Mouse (Mus musculus): ENCODE results near the gene Lcn4. TPM values are rescaled to one million over a fixed set of nuclear protein-coding genes. Genes with fewer than 3 reads are reported as not detected.

Lcn4 gene
- polyA plus RNA-seq, 1 experiment, result not detected

DNA sequence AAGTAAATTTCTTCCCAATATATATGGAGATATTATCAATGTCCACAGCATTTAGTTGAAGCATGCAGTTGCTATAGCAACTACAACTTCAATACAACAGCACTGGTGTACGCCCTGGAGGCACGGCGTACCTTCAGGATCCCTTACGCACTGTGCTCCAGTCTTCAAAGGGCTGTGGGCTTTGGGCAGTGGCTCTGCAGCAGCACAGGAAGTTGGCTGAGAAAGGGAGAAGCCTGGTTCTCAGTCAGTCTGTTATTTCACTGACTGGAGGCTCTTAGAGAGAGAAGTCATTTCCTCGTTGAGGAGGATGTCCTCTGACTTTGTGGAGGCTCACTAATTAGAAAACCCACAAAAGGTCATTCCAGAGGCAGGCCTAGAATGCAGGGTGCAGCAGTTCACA is 48.1 kb downstream of the Lcn4 start:
- no peak overlapping the region for H3K4me3 ChIP-seq (ENCODE audit: insufficient read depth, low read length)
- TF ChIP-seq POLR2A (IDR thresholded peaks at IDR 0.05; ENCODE audit: borderline replicate concordance, low read depth, low read length), result no peak
- TF ChIP-seq CTCF (IDR thresholded peaks at IDR 0.05; ENCODE audit: low read depth, low read length), result no peak
- H3K4me1 ChIP-seq (ENCODE audit: control insufficient read depth, insufficient read depth, low read length), result peaks cover 2% of the 10 kb centered on the region; the same call in 1 of the 2 replicates
- no peak overlapping the region for H3K27ac ChIP-seq (ENCODE audit: insufficient read depth, low read depth, low read length)

- TF ChIP-seq CTCF (IDR thresholded peaks at IDR 0.05; ENCODE audit: low read depth, low read length) (no peak), POLR2A (IDR thresholded peaks at IDR 0.05; ENCODE audit: borderline replicate concordance, low read depth, low read length) (no peak)
- Histone ChIP-seq H3K4me3 (ENCODE audit: insufficient read depth, low read length) (no peak overlapping the region), H3K4me1 (ENCODE audit: control insufficient read depth, insufficient read depth, low read length) (no peaks in the 10 kb centered on the region), H3K27ac (ENCODE audit: insufficient read depth, low read depth, low read length) (no peak overlapping the region)
Observed at GRCm38 (mm10) chr2:26621246-26621645, 49.8 kb downstream of the Lcn4 start.

DNA sequence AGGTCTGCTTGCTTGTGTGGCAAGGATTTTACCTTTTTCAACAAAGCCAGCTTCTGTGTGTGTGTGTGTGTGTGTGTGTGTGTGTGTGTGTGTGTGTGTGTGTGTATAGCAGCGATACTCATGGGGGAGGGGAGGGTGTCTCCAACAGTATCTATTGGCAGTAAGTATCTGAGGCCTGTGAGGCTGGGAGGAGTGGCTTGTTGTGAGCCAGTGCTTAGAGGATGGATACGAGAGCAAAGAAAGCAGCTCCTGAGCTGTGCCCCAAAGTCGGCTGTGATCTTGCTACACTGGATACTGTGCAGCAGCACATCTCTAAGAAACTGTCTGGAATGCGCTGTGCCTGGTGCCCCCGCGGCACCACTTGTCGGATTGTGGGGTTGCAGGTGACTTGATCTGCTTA is 53.2 kb downstream of the Lcn4 start:
- TF ChIP-seq CTCF (IDR thresholded peaks at IDR 0.05; ENCODE audit: low read depth, low read length), result no peak
- TF ChIP-seq POLR2A (IDR thresholded peaks at IDR 0.05; ENCODE audit: borderline replicate concordance, low read depth, low read length), result no peak
- no peak overlapping the region for H3K27ac ChIP-seq (ENCODE audit: insufficient read depth, low read depth, low read length)
- no peaks in the 10 kb centered on the region for H3K4me1 ChIP-seq (ENCODE audit: control insufficient read depth, insufficient read depth, low read length)
- H3K4me3 ChIP-seq (ENCODE audit: insufficient read depth, low read length), result no peak overlapping the region

Other genes with a start within 250 kb of the Lcn4 start
- 26.4 and 41.7 TPM in 2 replicates for gene Sec16a, start 226.1 kb downstream of the Lcn4 start, polyA plus RNA-seq (2012; ENCODE audit: insufficient read depth, insufficient read length, missing spikeins)
- 27.6 and 36.4 TPM in 2 replicates for gene Notch1, start 154.6 kb downstream of the Lcn4 start, polyA plus RNA-seq (2012; ENCODE audit: insufficient read depth, insufficient read length, missing spikeins)
- gene Egfl7, start 91.3 kb downstream of the Lcn4 start, polyA plus RNA-seq (2012; ENCODE audit: insufficient read depth, insufficient read length, missing spikeins), result 1.5 TPM in 1 of 2 replicates, not detected in the other
- not detected in 2 replicates for gene Gm20532, start 84.6 kb downstream of the Lcn4 start, polyA plus RNA-seq (2012; ENCODE audit: insufficient read depth, insufficient read length, missing spikeins)
- 35.3 and 38.5 TPM in 2 replicates for gene Agpat2, start 66.9 kb downstream of the Lcn4 start, polyA plus RNA-seq (2012; ENCODE audit: insufficient read depth, insufficient read length, missing spikeins)
- not detected in 2 replicates for gene Fam69b, start 42.8 kb downstream of the Lcn4 start, polyA plus RNA-seq (2012; ENCODE audit: insufficient read depth, insufficient read length, missing spikeins)
- gene Abo, start 193.7 kb upstream of the Lcn4 start, polyA plus RNA-seq (2012; ENCODE audit: insufficient read depth, insufficient read length, missing spikeins), result not detected in 2 replicates
- 30.9 and 32.0 TPM in 2 replicates for gene Surf6, start 231.6 kb upstream of the Lcn4 start, polyA plus RNA-seq (2012; ENCODE audit: insufficient read depth, insufficient read length, missing spikeins)
- 46.0 and 53.0 TPM in 2 replicates for gene Med22, start 239.4 kb upstream of the Lcn4 start, polyA plus RNA-seq (2012; ENCODE audit: insufficient read depth, insufficient read length, missing spikeins)
- 400 and 420 TPM in 2 replicates for gene Rpl7a, start 239.5 kb upstream of the Lcn4 start, polyA plus RNA-seq (2012; ENCODE audit: insufficient read depth, insufficient read length, missing spikeins)
- gene Surf2, start 245.1 kb upstream of the Lcn4 start, polyA plus RNA-seq (2012; ENCODE audit: insufficient read depth, insufficient read length, missing spikeins), result 38.4 and 46.6 TPM in 2 replicates
- 91.1 and 97.9 TPM in 2 replicates for gene Surf1, start 245.2 kb upstream of the Lcn4 start, polyA plus RNA-seq (2012; ENCODE audit: insufficient read depth, insufficient read length, missing spikeins)